Mouse (Mus musculus) kidney, adult 2 months (tissue): ENCODE results near the gene Psma6.

Experiments
- CTCF ChIP-seq: fragments of 200-500 bp; conservative IDR thresholded peaks from 2 replicates; pipeline ENCODE4 v1.5.1; 2011; ENCODE audit warnings: low read depth, mild to moderate bottlenecking, control low read depth, low read length, moderate library complexity, mixed read lengths; ENCODE audit not compliant: insufficient read depth, insufficient read length
- POLR2A ChIP-seq: fragments of 200-500 bp; IDR thresholded peaks from one replicate; pipeline ENCODE4 v1.6.1; 2011; ENCODE audit warnings: low read depth, low read length, control low read depth

DNA sequence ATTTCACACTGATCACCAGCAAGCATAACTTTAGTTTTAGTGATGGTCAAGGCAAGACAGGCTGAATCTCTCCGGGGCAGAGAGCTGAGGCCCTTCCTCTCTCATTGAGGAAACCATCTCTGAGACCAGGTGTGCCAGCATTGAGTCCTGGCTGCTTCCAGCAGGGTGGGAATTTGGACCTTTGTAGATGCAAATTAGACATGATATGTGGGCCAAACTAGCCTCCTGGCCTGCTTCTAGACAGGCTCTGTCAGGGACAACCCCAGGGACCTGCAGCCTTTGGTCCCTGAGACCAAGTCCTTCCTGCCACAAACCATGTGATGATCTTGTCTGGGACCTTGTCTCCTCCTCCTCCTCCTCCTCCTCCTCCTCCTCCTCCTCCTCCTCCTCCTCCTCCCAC, 51.1 kb downstream of the Psma6 start:
- TF ChIP-seq CTCF (no peak), POLR2A (no peak)
